Mouse (Mus musculus) embryonic facial prominence, embryonic 11.5 days (tissue): ENCODE measurements around the gene Patl1. TPM values are rescaled to one million over a fixed set of nuclear protein-coding genes. Genes with fewer than 3 reads are reported as not detected.
"Not testable (repeated sequence)": the region's sequence is repeated elsewhere in the genome, so short reads cannot be mapped to it uniquely, and the experiment has no call there.

Source experiments
- ATAC-seq: fragments of 200-750 bp; cut with Nextera tagmentation; replicated peaks from 2 replicates; pipeline ENCODE4 v1.8.0; 2017; ENCODE audit warnings: low read depth; ENCODE audit not compliant: insufficient number of reproducible peaks, low FRiP score, low TSS enrichment
- DNase-seq: peaks from one replicate; pipeline ENCODE4 v3.0.0-alpha.2; 2015; ENCODE audit warnings: low spot score
- H3K27ac ChIP-seq: fragments of 300-500 bp; sonication (generic); replicated peaks from 2 replicates; pipeline ENCODE4 v1.5.1; 2014; ENCODE audit warnings: mild to moderate bottlenecking, low read depth, low read length, control low read depth
- H3K27me3 ChIP-seq: fragments of 300-500 bp; sonication (generic); 2 replicates; pipeline ENCODE4 v1.6.1; 2014; ENCODE audit warnings: mild to moderate bottlenecking, low read length, moderate library complexity, mixed read lengths; ENCODE audit not compliant: control insufficient read depth, insufficient read depth
- H3K36me3 ChIP-seq: fragments of 300-500 bp; sonication (generic); replicated peaks from 2 replicates; pipeline ENCODE4 v1.6.1; 2014; ENCODE audit warnings: low read depth, mild to moderate bottlenecking, low read length, moderate library complexity, mixed read lengths; ENCODE audit not compliant: control insufficient read depth, insufficient read depth
- H3K4me1 ChIP-seq: fragments of 300-500 bp; sonication (generic); 2 replicates; pipeline ENCODE4 v1.6.1; 2014; ENCODE audit warnings: low read length, mixed read lengths; ENCODE audit not compliant: control insufficient read depth, insufficient read depth
- H3K4me2 ChIP-seq: fragments of 300-500 bp; sonication (generic); 2 replicates; pipeline ENCODE4 v1.6.1; 2014; ENCODE audit warnings: low read depth, mild to moderate bottlenecking, control low read depth, low read length, moderate library complexity
- H3K4me3 ChIP-seq: fragments of 300-500 bp; sonication (generic); 2 replicates; pipeline ENCODE4 v1.5.1; 2014; ENCODE audit warnings: low read depth, low read length, control low read depth
- H3K9ac ChIP-seq: fragments of 300-500 bp; sonication (generic); replicated peaks from 2 replicates; pipeline ENCODE4 v1.6.1; 2014; ENCODE audit warnings: mild to moderate bottlenecking, control low read depth, low read length
- H3K9me3 ChIP-seq: fragments of 300-500 bp; sonication (generic); replicated peaks from 2 replicates; pipeline ENCODE4 v1.6.1; 2016; ENCODE audit warnings: mild to moderate bottlenecking, low read length, inconsistent platforms, mixed read lengths; ENCODE audit not compliant: control insufficient read depth
- WGBS: fragments of 180-500 bp; shearing (Covaris S2); extraction: QIAGEN DNeasy Blood & Tissue Kit; methylation state at CpG from one replicate; pipeline ENCODE4 v1.1.7; 2014; 5-methylcytosine and 5-hydroxymethylcytosine counted together
- polyA plus RNA-seq: library from polyadenylated mRNA; unstranded; fragments of >200 nt; fragmentation: Nextera tagmentation; extraction: Ambion mirVana; gene quantifications from 2 replicates; pipeline ENCODE4 v1.2.1, GENCODE M21; 2014

Gene Patl1
- 25.9 and 27.9 TPM in 2 replicates for polyA plus RNA-seq

DNA sequence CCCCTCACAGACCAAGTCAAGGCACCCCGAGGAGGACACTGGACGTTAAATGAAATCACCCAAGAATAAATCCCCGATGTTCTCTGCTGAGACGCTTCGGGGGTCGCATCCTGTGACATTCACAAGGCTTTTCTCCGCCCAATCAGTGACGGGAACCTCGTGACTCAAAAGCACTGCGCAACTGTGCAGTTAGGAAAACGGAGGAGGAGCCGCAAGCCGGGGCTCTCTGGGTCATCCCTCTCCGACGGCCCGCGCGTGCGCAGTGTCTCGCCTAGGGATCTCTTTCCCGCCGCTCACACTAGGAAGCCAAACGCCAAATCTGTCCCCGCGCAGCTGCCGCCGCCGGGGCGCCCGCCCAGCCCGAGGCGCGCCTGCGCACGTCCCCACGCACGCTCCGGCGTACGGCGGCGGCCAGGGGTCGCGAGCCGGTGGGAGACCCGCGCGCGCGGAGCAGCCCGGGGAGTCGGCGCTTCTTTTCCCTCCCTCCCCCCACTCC, at the start of gene Patl1:
Gene Patl1 (plus strand): TSS at position 363 of the 496 bp plus-strand sequence.
- Histone ChIP-seq H3K4me3 (peak within 1 kb of the TSS; percentile 70), H3K27me3 (no peaks in the 10 kb centered on the region), H3K27ac (peak within 1 kb of the TSS; percentile 87), H3K4me1 (no peaks in the 10 kb centered on the region), H3K9ac (peak within 1 kb of the TSS; percentile 87), H3K36me3 (no peaks in the 10 kb centered on the region), H3K9me3 (no peaks in the 10 kb centered on the region), H3K4me2 (peak within 1 kb of the TSS; percentile 64)
- WGBS, result under 1% methylated on average over 51 of the region's 53 CpGs
- ATAC-seq, result peak; percentile 96
- DNase-seq, result peak; percentile 98

DNA sequence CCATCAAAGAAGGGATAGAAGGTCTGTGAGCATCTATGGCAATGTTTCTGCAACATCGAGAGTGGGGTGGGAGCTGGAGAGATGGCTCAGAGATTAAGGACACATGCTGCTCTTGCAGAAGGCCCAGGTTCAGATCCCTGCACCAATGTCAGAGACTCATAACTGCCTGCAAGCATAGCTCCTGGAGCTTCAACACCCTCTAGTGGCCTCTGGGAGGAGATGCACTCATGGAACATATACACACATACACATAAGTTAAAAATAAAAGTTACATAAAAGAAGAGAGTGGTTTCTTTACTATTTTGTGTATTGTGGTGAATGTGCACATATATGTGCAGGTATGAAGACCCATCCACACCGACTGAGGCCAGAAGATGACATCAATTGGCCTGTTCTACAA, 44.4 kb upstream of the Patl1 start:
- 80% methylated on average over 2 of the region's 2 CpGs for WGBS
- no peak overlapping the region for H3K4me2 ChIP-seq
- H3K4me3 ChIP-seq, result no peak overlapping the region
- ATAC-seq (no peak), DNase-seq (no peak)
- no peak overlapping the region for H3K27ac ChIP-seq
- H3K36me3 ChIP-seq, result no peaks in the 10 kb centered on the region
- no peak overlapping the region for H3K9ac ChIP-seq
- H3K4me1 ChIP-seq, result no peaks in the 10 kb centered on the region
- H3K9me3 ChIP-seq, result no peaks in the 10 kb centered on the region
- no peaks in the 10 kb centered on the region for H3K27me3 ChIP-seq

DNA sequence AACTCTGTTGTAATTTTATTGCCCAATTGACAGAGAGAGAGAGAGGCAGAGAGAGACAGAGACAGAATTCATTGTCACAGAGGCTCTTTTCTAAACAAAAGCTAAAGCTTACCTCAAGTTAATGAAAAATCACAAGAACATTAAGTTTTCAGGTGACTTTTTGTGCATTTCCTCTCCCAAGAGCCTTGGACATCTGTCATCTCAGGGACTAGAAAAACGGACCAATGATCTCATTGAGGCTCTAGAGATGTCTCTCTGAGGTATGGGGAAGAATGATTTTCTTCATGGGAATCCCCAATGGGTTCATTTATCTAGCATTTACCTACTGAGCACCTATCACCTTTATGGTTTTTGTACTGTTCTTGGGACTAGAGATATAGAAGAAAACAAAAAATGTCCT, 37.2 kb upstream of the Patl1 start, which contains the start of gene Olfr1419:
Gene Olfr1419 (minus strand): TSS at position 101 of the 400 bp plus-strand sequence.
- Histone ChIP-seq H3K4me3 (no peak within 1 kb of the TSS), H3K9me3 (no peaks in the 10 kb centered on the region), H3K27me3 (no peaks in the 10 kb centered on the region), H3K27ac (no peak within 1 kb of the TSS), H3K4me1 (no peaks in the 10 kb centered on the region), H3K36me3 (no peaks in the 10 kb centered on the region), H3K9ac (no peak within 1 kb of the TSS), H3K4me2 (no peak within 1 kb of the TSS)
- 48% methylated on average over 1 of the region's 1 CpGs for WGBS
- ATAC-seq (no peak), DNase-seq (no peak)

DNA sequence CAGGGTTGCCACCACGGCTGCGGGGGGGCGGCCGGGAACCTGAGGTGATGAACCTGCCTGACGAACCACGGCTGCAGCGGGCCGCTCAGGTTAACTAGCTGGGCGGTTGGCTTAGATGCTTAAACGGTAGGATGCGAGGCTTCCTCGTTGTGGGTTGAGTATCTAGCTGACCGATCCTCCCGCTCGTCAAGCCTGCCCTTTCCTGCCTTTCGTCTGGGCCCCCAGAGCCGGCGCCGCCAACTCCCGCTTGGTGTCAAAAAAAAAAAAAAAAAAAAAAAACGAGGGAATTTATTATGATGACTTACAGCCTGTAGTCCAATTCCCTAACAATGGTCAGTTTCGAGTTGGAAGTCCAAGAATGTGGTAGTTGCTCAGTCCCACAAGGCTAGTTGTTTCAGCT, 33.8 kb upstream of the Patl1 start:
- not testable (repeated sequence) for DNase-seq, H3K9me3 ChIP-seq, ATAC-seq, H3K36me3 ChIP-seq, H3K4me2 ChIP-seq, H3K4me1 ChIP-seq, H3K9ac ChIP-seq, H3K4me3 ChIP-seq, H3K27me3 ChIP-seq, H3K27ac ChIP-seq
- WGBS, result 57% methylated on average over 19 of the region's 22 CpGs

DNA sequence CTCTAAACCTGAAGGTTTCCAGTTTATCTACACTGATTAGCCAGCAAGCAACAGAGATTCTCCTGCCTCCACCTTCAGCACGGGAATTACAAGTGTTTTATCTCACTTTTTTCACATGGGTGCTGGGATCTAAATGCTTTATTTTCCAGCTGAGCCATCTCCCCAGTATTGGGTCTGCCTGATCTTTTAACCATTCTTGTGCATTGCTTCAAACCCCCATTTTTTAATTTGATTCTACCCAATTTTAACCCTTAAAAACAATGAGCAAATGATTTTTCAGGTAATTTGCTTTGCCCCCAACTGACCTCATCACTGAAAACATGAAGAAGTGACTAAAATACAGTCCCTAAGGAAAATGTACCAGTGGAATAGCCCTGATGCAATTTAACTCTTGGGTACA, 25.9 kb upstream of the Patl1 start, which contains the start of gene Olfr1420:
Gene Olfr1420 (plus strand): TSS at position 301 of the 400 bp plus-strand sequence.
- H3K9me3 ChIP-seq, result no peaks in the 10 kb centered on the region
- WGBS, result 59% methylated on average over 1 of the region's 1 CpGs
- H3K4me1 ChIP-seq, result no peaks in the 10 kb centered on the region
- no peak within 1 kb of the TSS for H3K27ac ChIP-seq
- no peak within 1 kb of the TSS for H3K9ac ChIP-seq
- DNase-seq (no peak), ATAC-seq (no peak)
- H3K4me2 ChIP-seq, result no peak within 1 kb of the TSS
- no peaks in the 10 kb centered on the region for H3K36me3 ChIP-seq
- H3K4me3 ChIP-seq, result no peak within 1 kb of the TSS
- H3K27me3 ChIP-seq, result no peaks in the 10 kb centered on the region

DNA sequence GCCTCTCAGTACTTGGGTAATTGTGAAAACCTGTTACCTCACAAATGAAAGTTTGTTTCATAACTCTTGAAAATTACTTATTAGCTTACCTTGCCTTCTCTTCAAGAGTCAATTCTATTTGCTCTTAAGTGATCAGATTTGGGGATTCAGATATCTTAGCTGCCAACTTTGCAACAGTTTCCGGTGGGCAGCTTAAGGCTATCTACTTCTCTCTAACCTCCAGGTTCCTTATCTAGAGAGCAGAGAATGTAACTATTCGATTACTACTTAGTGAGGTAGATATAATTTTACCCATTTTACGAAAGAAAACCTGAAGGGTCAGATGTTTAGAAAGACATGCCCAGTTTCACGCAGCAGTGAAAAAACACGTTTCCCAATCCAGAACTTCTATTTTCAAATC, 1.2 kb upstream of the Patl1 start:
- Histone ChIP-seq H3K27me3 (no peaks in the 10 kb centered on the region), H3K36me3 (no peaks in the 10 kb centered on the region), H3K27ac (no peak overlapping the region), H3K4me2 (no peak overlapping the region), H3K9me3 (no peaks in the 10 kb centered on the region), H3K4me3 (no peak overlapping the region), H3K9ac (no peak overlapping the region), H3K4me1 (no peaks in the 10 kb centered on the region)
- ATAC-seq (no peak), DNase-seq (no peak)
- 90% methylated on average over 5 of the region's 5 CpGs for WGBS

DNA sequence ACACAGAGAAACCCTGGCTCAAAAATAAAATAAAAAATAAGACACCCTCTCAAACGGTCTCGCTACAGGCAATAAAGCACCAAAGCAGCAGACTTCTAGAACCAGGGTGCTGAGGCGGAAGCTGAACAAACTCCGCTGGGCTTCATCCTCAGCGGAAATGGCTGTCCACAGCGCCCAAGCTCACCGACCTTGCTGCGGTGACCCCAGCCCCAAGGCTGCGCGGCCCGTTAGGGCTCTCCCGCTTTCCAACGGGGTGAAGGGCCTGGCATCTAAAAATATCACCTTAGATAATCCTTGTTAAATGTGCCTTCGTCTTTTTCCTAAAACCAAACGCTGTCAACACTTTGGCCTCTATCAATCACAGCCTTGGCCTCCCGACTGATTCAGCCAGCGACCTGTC, 596 bp upstream of the Patl1 start:
- peak; percentile 41; the same call in 1 of the 2 replicates for ATAC-seq
- WGBS, result 3% methylated on average over 17 of the region's 17 CpGs
- H3K27me3 ChIP-seq, result no peaks in the 10 kb centered on the region
- H3K9me3 ChIP-seq, result no peaks in the 10 kb centered on the region
- H3K4me2 ChIP-seq, result peak overlapping the region; percentile 64
- peak overlapping the region; percentile 70 for H3K4me3 ChIP-seq
- peak; percentile 5 for DNase-seq
- peak overlapping the region; percentile 69 for H3K9ac ChIP-seq
- no peak overlapping the region for H3K27ac ChIP-seq
- no peaks in the 10 kb centered on the region for H3K4me1 ChIP-seq
- no peaks in the 10 kb centered on the region for H3K36me3 ChIP-seq

DNA sequence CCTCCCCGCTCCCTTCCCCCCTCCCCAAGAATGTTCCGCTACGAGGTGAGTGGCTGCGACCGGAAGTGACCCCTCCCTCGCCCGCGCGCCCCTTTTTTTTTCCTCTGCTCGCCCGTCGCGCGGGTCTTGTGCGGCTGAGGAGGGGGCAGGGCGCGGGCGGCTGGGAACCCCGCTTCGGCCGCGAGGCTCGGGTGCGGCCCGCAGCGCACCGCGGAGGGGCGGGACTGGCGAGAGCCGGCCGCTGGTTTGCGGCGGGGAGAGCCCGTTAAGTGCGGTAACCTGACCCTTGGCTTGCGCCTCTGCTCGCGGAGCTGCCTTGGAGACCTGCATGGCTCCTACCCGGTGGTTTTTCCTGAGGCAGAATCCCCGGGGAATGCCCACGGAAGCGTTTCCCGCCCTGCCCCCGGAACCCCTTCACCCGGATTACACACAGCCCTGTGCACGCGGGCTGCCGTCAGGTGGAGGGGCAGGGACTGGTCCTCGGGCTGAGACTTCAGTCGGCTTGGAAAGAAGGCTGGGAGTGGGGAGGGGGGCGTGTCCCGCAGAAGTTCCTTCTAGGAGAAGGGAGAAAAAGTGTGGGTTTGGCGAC, 428 bp downstream of the Patl1 start:
- Histone ChIP-seq H3K9me3 (no peaks in the 10 kb centered on the region), H3K27me3 (no peaks in the 10 kb centered on the region), H3K36me3 (no peaks in the 10 kb centered on the region), H3K4me2 (peak overlapping the region; percentile 55), H3K9ac (peak overlapping the region; percentile 87), H3K27ac (peak overlapping the region; percentile 87), H3K4me3 (peak overlapping the region; percentile 70), H3K4me1 (no peaks in the 10 kb centered on the region)
- under 1% methylated on average over 32 of the region's 54 CpGs for WGBS
- DNase-seq (peak; percentile 67), ATAC-seq (peak; percentile 79)
